Mouse (Mus musculus): ENCODE data around the gene Macf1.

- TF ChIP-seq GATA1 (IDR thresholded peaks at IDR 0.05; ENCODE audit: borderline replicate concordance, low read length): no peak
- no peak for TF ChIP-seq FLI1 (IDR thresholded peaks at IDR 0.05; ENCODE audit: low read length)
These were observed 28.3 kb upstream of the Macf1 start for GRCm38 (mm10) chr4:123712431-123712830.

All from megakaryocyte, embryonic 14.5 days (primary cell).